Mouse (Mus musculus) MEL (cell line): ENCODE results near the gene Scgb3a1. TPM values are rescaled to one million over a fixed set of nuclear protein-coding genes. Genes with fewer than 3 reads are reported as not detected.

ENCODE experiments used
- DNase-seq: peaks from one replicate; pipeline ENCODE4 v3.0.0; 2011; ENCODE audit warnings: low read depth, low spot score
- H3K27ac ChIP-seq: 2 replicates; pipeline ENCODE4 v1.5.1; 2012; ENCODE audit warnings: low read depth, mild to moderate bottlenecking, control low read depth, low read length, moderate library complexity; ENCODE audit not compliant: control insufficient read depth
- H3K27me3 ChIP-seq, 2 experiments: fragments of 150-350 bp in 1 of 2; sonication (generic) in 1 of 2; 2 replicates each; pipeline ENCODE4 v1.6.1; 2012; ENCODE audit warnings: low read length in 2 of 2, mild to moderate bottlenecking in 2 of 2, improper control_type of control experiment in 1 of 2, moderate library complexity in 1 of 2; ENCODE audit not compliant: insufficient read depth in 2 of 2, control insufficient read depth in 1 of 2
- H3K36me3 ChIP-seq, 2 experiments: 2 replicates each; pipeline ENCODE4 v1.6.1; 2012 to 2014; ENCODE audit warnings: low read length in 2 of 2, improper control_type of control experiment in 1 of 2, inconsistent platforms in 1 of 2, mild to moderate bottlenecking in 1 of 2; ENCODE audit not compliant: insufficient read depth in 2 of 2, control insufficient read depth in 1 of 2
- H3K4me1 ChIP-seq, 2 experiments: fragments of 150-350 bp in 1 of 2; sonication (generic) in 1 of 2; 2 replicates each; pipeline ENCODE4 v1.6.1; 2012; ENCODE audit warnings: low read length in 2 of 2, improper control_type of control experiment in 1 of 2, mild to moderate bottlenecking in 1 of 2; ENCODE audit not compliant: insufficient read depth in 2 of 2, control insufficient read depth in 1 of 2
- H3K4me3 ChIP-seq, 2 experiments: fragments of 150-350 bp in 1 of 2; sonication (generic) in 1 of 2; 2 replicates each; pipeline ENCODE4 v1.5.1; 2012; ENCODE audit warnings: low read depth in 2 of 2, low read length in 2 of 2, mild to moderate bottlenecking in 2 of 2, moderate library complexity in 2 of 2, control low read depth in 1 of 2, improper control_type of control experiment in 1 of 2; ENCODE audit not compliant: control insufficient read depth in 1 of 2, insufficient read depth in 1 of 2
- H3K79me2 ChIP-seq: 2 replicates; pipeline ENCODE4 v1.6.1; 2012; ENCODE audit warnings: mild to moderate bottlenecking, low read length, moderate library complexity; ENCODE audit not compliant: control insufficient read depth, poor library complexity, insufficient read depth
- H3K9ac ChIP-seq: 2 replicates; pipeline ENCODE4 v1.6.1; 2012; ENCODE audit warnings: low read depth, mild to moderate bottlenecking, control low read depth, low read length, moderate library complexity; ENCODE audit not compliant: control insufficient read depth, poor library complexity, severe bottlenecking
- H3K9me3 ChIP-seq: fragments of 150-350 bp; sonication (generic); replicated peaks from 2 replicates; pipeline ENCODE4 v1.6.1; 2012; ENCODE audit warnings: mild to moderate bottlenecking, low read length, improper control_type of control experiment, moderate library complexity; ENCODE audit not compliant: insufficient read depth
- BHLHE40 ChIP-seq: IDR thresholded peaks from 2 replicates; pipeline ENCODE4 v1.6.1; 2012; ENCODE audit warnings: low read depth, mild to moderate bottlenecking, inconsistent platforms, low read length, improper control_type of control experiment, borderline replicate concordance
- CHD1 ChIP-seq: IDR thresholded peaks from 2 replicates; pipeline ENCODE4 v1.6.1; 2012; ENCODE audit warnings: low read depth, mild to moderate bottlenecking, inconsistent platforms, low read length, improper control_type of control experiment
- CHD2 ChIP-seq: IDR thresholded peaks from 2 replicates; pipeline ENCODE4 v1.6.1; 2011; ENCODE audit warnings: low read length, improper control_type of control experiment
- E2F4 ChIP-seq: IDR thresholded peaks from 2 replicates; pipeline ENCODE4 v1.6.1; 2011; ENCODE audit warnings: low read depth, low read length, improper control_type of control experiment, borderline replicate concordance
- ELF1 ChIP-seq: IDR thresholded peaks from 2 replicates; pipeline ENCODE4 v1.6.1; 2014; ENCODE audit warnings: low read depth, mild to moderate bottlenecking, inconsistent platforms, low read length, improper control_type of control experiment, moderate library complexity
- EP300 ChIP-seq, 2 experiments: IDR thresholded peaks; 2 replicates each; pipeline ENCODE4 v1.6.1; 2011; ENCODE audit warnings: improper control_type of control experiment in 2 of 2, low read length in 2 of 2, low read depth in 1 of 2, mild to moderate bottlenecking in 1 of 2
- ETS1 ChIP-seq: IDR thresholded peaks from 2 replicates; pipeline ENCODE4 v1.6.1; 2012; ENCODE audit warnings: low read depth, mild to moderate bottlenecking, inconsistent platforms, low read length, improper control_type of control experiment, moderate library complexity
- GATA1 ChIP-seq: IDR thresholded peaks from 2 replicates; pipeline ENCODE4 v1.6.1; 2011; ENCODE audit warnings: low read depth, low read length, improper control_type of control experiment
- JUND ChIP-seq: IDR thresholded peaks from 2 replicates; pipeline ENCODE4 v1.6.1; 2011; ENCODE audit warnings: low read depth, mild to moderate bottlenecking, improper control_type of control experiment, low read length
- KAT2A ChIP-seq: conservative IDR thresholded peaks from 2 replicates; pipeline ENCODE4 v1.6.1; 2012; ENCODE audit warnings: low read depth, low read length, improper control_type of control experiment, inconsistent platforms
- MAFK ChIP-seq: IDR thresholded peaks from 2 replicates; pipeline ENCODE4 v1.6.1; 2011; ENCODE audit warnings: low read depth, mild to moderate bottlenecking, low read length, improper control_type of control experiment, borderline replicate concordance
- MAX ChIP-seq: IDR thresholded peaks from 2 replicates; pipeline ENCODE4 v1.6.1; 2011; ENCODE audit warnings: low read length, improper control_type of control experiment
- MAZ ChIP-seq: IDR thresholded peaks from 2 replicates; pipeline ENCODE4 v1.6.1; 2012; ENCODE audit warnings: low read depth, mild to moderate bottlenecking, inconsistent platforms, low read length, improper control_type of control experiment
- MEF2A ChIP-seq: IDR thresholded peaks from 2 replicates; pipeline ENCODE4 v1.6.1; 2014; ENCODE audit warnings: low read depth, mild to moderate bottlenecking, inconsistent platforms, low read length, improper control_type of control experiment; ENCODE audit not compliant: poor library complexity, insufficient replicate concordance, severe bottlenecking; ENCODE audit errors: extremely low read depth
- MXI1 ChIP-seq: IDR thresholded peaks from 2 replicates; pipeline ENCODE4 v1.6.1; 2011; ENCODE audit warnings: mild to moderate bottlenecking, low read depth, low read length, improper control_type of control experiment
- MYB ChIP-seq: IDR thresholded peaks from 2 replicates; pipeline ENCODE4 v1.6.1; 2011; ENCODE audit warnings: mild to moderate bottlenecking, low read depth, low read length, improper control_type of control experiment
- MYC ChIP-seq: IDR thresholded peaks from 2 replicates; pipeline ENCODE4 v1.6.1; 2011; ENCODE audit warnings: low read depth, mild to moderate bottlenecking, low read length, improper control_type of control experiment, moderate library complexity
- NELFE ChIP-seq: IDR thresholded peaks from 2 replicates; pipeline ENCODE4 v1.6.1; 2011; ENCODE audit warnings: low read depth, low read length, improper control_type of control experiment
- NRF1 ChIP-seq: IDR thresholded peaks from 2 replicates; pipeline ENCODE4 v1.6.1; 2014; ENCODE audit warnings: low read depth, mild to moderate bottlenecking, inconsistent platforms, low read length, improper control_type of control experiment, moderate library complexity; ENCODE audit not compliant: poor library complexity, insufficient read depth, severe bottlenecking
- POLR2A ChIP-seq, 2 experiments: IDR thresholded peaks; 2 replicates each; pipeline ENCODE4 v1.6.1; 2011 to 2012; ENCODE audit warnings: low read length in 2 of 2, mild to moderate bottlenecking in 2 of 2, control low read depth in 1 of 2, improper control_type of control experiment in 1 of 2, low read depth in 1 of 2, moderate library complexity in 1 of 2; ENCODE audit not compliant: control insufficient read depth in 1 of 2, insufficient read depth in 1 of 2, poor library complexity in 1 of 2
- POLR2AphosphoS2 ChIP-seq: IDR thresholded peaks from 2 replicates; pipeline ENCODE4 v1.6.1; 2011; ENCODE audit warnings: low read length, improper control_type of control experiment
- POLR2AphosphoS5 ChIP-seq: IDR thresholded peaks from 2 replicates; pipeline ENCODE4 v1.6.1; 2012; ENCODE audit warnings: low read depth, borderline replicate concordance, mild to moderate bottlenecking, inconsistent platforms, low read length, moderate library complexity, mixed read lengths
- RAD21 ChIP-seq: IDR thresholded peaks from 2 replicates; pipeline ENCODE4 v1.6.1; 2011; ENCODE audit warnings: mild to moderate bottlenecking, low read depth, low read length, improper control_type of control experiment
- RCOR1 ChIP-seq: IDR thresholded peaks from 2 replicates; pipeline ENCODE4 v1.6.1; 2012; ENCODE audit warnings: low read depth, mild to moderate bottlenecking, inconsistent platforms, low read length, improper control_type of control experiment
- SIN3A ChIP-seq: IDR thresholded peaks from 2 replicates; pipeline ENCODE4 v1.6.1; 2012; ENCODE audit warnings: low read length, improper control_type of control experiment, inconsistent platforms
- TAL1 ChIP-seq: IDR thresholded peaks from 2 replicates; pipeline ENCODE4 v1.6.1; 2012; ENCODE audit warnings: mild to moderate bottlenecking, inconsistent platforms, low read length, moderate library complexity, mixed read lengths
- TBP ChIP-seq: IDR thresholded peaks from 2 replicates; pipeline ENCODE4 v1.8.0; 2011; ENCODE audit warnings: low read depth, low read length, improper control_type of control experiment
- TCF12 ChIP-seq: IDR thresholded peaks from 2 replicates; pipeline ENCODE4 v1.6.1; 2014; ENCODE audit warnings: low read depth, mild to moderate bottlenecking, inconsistent platforms, low read length, improper control_type of control experiment, moderate library complexity
- UBTF ChIP-seq: IDR thresholded peaks from 2 replicates; pipeline ENCODE4 v1.6.1; 2012; ENCODE audit warnings: low read depth, mild to moderate bottlenecking, inconsistent platforms, low read length, improper control_type of control experiment, moderate library complexity, borderline replicate concordance; ENCODE audit not compliant: insufficient read depth
- USF1 ChIP-seq: IDR thresholded peaks from 2 replicates; pipeline ENCODE4 v1.6.1; 2014; ENCODE audit warnings: low read depth, mild to moderate bottlenecking, inconsistent platforms, low read length, improper control_type of control experiment, moderate library complexity
- USF2 ChIP-seq, 2 experiments: IDR thresholded peaks; 2 replicates each; pipeline ENCODE4 v1.6.1; 2011 to 2012; ENCODE audit warnings: improper control_type of control experiment in 2 of 2, low read length in 2 of 2, borderline replicate concordance in 1 of 2, inconsistent platforms in 1 of 2, low read depth in 1 of 2, mild to moderate bottlenecking in 1 of 2; ENCODE audit not compliant: insufficient read depth in 1 of 2
- ZC3H11A ChIP-seq: IDR thresholded peaks from 2 replicates; pipeline ENCODE4 v1.6.1; 2012; ENCODE audit warnings: low read depth, mild to moderate bottlenecking, inconsistent platforms, low read length, improper control_type of control experiment
- ZKSCAN1 ChIP-seq: IDR thresholded peaks from 2 replicates; pipeline ENCODE4 v1.6.1; 2012; ENCODE audit warnings: low read depth, mild to moderate bottlenecking, inconsistent platforms, low read length, improper control_type of control experiment, moderate library complexity
- ZMIZ1 ChIP-seq: IDR thresholded peaks from 2 replicates; pipeline ENCODE4 v1.6.1; 2012; ENCODE audit warnings: low read depth, mild to moderate bottlenecking, inconsistent platforms, low read length, improper control_type of control experiment, moderate library complexity
- ZNF384 ChIP-seq: IDR thresholded peaks from 2 replicates; pipeline ENCODE4 v1.6.1; 2012; ENCODE audit warnings: low read depth, mild to moderate bottlenecking, inconsistent platforms, low read length, improper control_type of control experiment
- polyA plus RNA-seq, 2 experiments: library from polyadenylated mRNA; stranded (reverse) in 1 of 2; unstranded in 1 of 2; fragments of >175 nt in 1 of 2; fragments of >200 nt in 1 of 2; gene quantifications; 2 replicates each; pipeline versions ENCODE4 v1.2.1 to v1.2.4; 2012; ENCODE audit warnings: low replicate concordance in 2 of 2, low read depth in 1 of 2; ENCODE audit not compliant: insufficient read length in 2 of 2, insufficient read depth in 1 of 2, missing spikeins in 1 of 2
- total RNA-seq: library from RNA; depleted of rRNA; stranded (reverse); fragments of 300-350 nt; gene quantifications from 2 replicates; pipeline ENCODE4 v1.2.3, GENCODE M21; 2012

The Scgb3a1 gene
- total and polyA plus RNA-seq, 3 experiments = not detected

DNA sequence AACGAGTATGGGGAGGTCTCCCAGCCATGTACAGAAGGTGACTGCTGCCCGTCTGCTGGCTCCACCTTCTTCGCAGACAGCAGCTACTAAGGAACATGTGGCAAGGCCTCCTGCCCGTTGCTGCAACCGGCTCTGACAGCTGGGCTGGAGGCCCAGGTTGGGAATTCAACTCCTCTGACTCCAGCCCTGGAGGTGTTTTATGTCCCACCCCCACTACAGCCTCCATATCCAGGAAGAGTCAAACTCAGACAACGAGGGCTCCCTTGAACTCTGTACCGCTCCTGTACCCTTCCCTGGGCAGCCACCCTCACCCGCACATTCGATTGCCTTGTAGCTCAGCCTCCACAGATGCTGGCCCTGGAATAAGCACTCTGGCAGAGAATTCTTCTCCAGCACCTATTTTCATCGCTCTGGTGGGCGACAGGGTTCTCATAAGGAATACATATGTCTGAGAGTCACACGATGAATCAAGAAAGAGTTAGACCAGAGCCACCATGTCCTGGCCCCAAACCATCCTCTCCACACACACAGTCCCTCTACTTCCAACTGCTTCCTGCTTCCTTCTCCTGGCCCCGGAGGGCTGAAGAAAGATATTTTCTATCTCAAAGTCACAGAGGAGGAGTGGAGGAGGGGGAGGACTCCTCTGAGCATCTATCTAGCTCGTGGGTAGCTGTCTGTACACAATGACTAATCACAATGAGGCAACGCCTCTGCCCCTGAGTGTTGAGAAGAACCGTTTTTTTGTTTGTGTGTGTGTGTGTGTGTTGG lies 12.2 kb upstream of the Scgb3a1 start:
- peaks cover 7 to 19% of the 10 kb centered on the region in 2 experiments; a peak in 3 of 4 replicates for H3K4me1 ChIP-seq
- H3K9me3 ChIP-seq = no peaks in the 10 kb centered on the region
- H3K4me3 ChIP-seq = peak overlapping the region; percentile 55 to 61
- H3K27ac ChIP-seq = peak overlapping the region; percentile 98
- H3K9ac ChIP-seq = peak overlapping the region; percentile 81
- H3K79me2 ChIP-seq = peaks cover 3% of the 10 kb centered on the region; the same call in 1 of the 2 replicates
- peaks cover 0 to 10% of the 10 kb centered on the region in 2 experiments; a peak in 2 of 4 replicates for H3K36me3 ChIP-seq
- DNase-seq = peak; percentile 96
- no peaks in the 10 kb centered on the region for H3K27me3 ChIP-seq
- peak; percentile 80; the same call in 1 of the 2 replicates for TF ChIP-seq POLR2AphosphoS2
- peak; percentile 81 for TF ChIP-seq JUND
- TF ChIP-seq TAL1 = peak; percentile 62
- TF ChIP-seq ZC3H11A = no peak
- TF ChIP-seq KAT2A = no peak; the same call in 1 of the 2 replicates
- no peak for TF ChIP-seq RAD21
- TF ChIP-seq MXI1 = peak; percentile 75
- peak; percentile 45; the same call in 1 of the 2 replicates for TF ChIP-seq MEF2A
- TF ChIP-seq TCF12 = peak; percentile 92
- peak; percentile 77 for TF ChIP-seq ELF1
- no peak for TF ChIP-seq ZKSCAN1
- no peak for TF ChIP-seq USF2 (IDR thresholded peaks at IDR 0.05; ENCODE audit: borderline replicate concordance in 1 of 2, insufficient read depth in 1 of 2, low read depth in 1 of 2, low read length in 2 of 2)
- TF ChIP-seq NRF1 = peak; percentile 29; the same call in 1 of the 2 replicates
- peak; percentile 85 for TF ChIP-seq MAZ
- peak; percentile 1 to 82; a peak in 2 of 4 replicates for TF ChIP-seq POLR2A (IDR thresholded peaks at IDR 0.05; ENCODE audit: control insufficient read depth in 1 of 2, insufficient read depth in 1 of 2, low read depth in 1 of 2, low read length in 2 of 2, poor library complexity in 1 of 2)
- peak; percentile 92 for TF ChIP-seq MYB
- TF ChIP-seq MAFK = no peak; the same call in 1 of the 2 replicates
- peak; percentile 83 for TF ChIP-seq CHD2
- no peak for TF ChIP-seq CHD1
- peak; percentile 89 for TF ChIP-seq GATA1
- 0 out of 2 replicates have a peak, but pooled peaks have one; percentile 24 for TF ChIP-seq UBTF
- peak; percentile 81 for TF ChIP-seq MAX
- TF ChIP-seq RCOR1 = peak; percentile 92
- peak; percentile 92 to 97 for TF ChIP-seq EP300 (IDR thresholded peaks at IDR 0.05; ENCODE audit: low read depth in 1 of 2, low read length in 2 of 2)
- no peak for TF ChIP-seq USF1
- TF ChIP-seq ZMIZ1 = peak; percentile 86; the same call in 1 of the 2 replicates
- TF ChIP-seq NELFE = peak; percentile 60
- TF ChIP-seq ETS1 = peak; percentile 97
- peak; percentile 70 for TF ChIP-seq BHLHE40
- no peak for TF ChIP-seq E2F4
- peak; percentile 86 for TF ChIP-seq MYC
- no peak; the same call in 1 of the 2 replicates for TF ChIP-seq POLR2AphosphoS5
- TF ChIP-seq TBP = peak; percentile 89
- TF ChIP-seq ZNF384 = peak; percentile 98
- TF ChIP-seq SIN3A = peak; percentile 97
